Mouse (Mus musculus) myocyte (in vitro differentiated cells): ENCODE measurements around the gene Cldnd1.

Experiments used
- CEBPB ChIP-seq: IDR thresholded peaks from 2 replicates; pipeline ENCODE4 v1.6.1; 2011; ENCODE audit warnings: mild to moderate bottlenecking, moderate library complexity; ENCODE audit not compliant: poor library complexity, insufficient read depth, severe bottlenecking
- E2F4 ChIP-seq: IDR thresholded peaks from one replicate; pipeline ENCODE4 v1.6.1; 2011; ENCODE audit warnings: mild to moderate bottlenecking, control low read depth, moderate library complexity; ENCODE audit not compliant: insufficient read depth
- MAX ChIP-seq: IDR thresholded peaks from one replicate; pipeline ENCODE4 v1.6.1; 2011; ENCODE audit warnings: low read depth, mild to moderate bottlenecking, control low read depth
- MYOG ChIP-seq, 3 experiments: IDR thresholded peaks; one replicate each; pipeline ENCODE4 v1.6.1; 2011; ENCODE audit warnings: control low read depth in 2 of 3, low read depth in 2 of 3, mild to moderate bottlenecking in 2 of 3; ENCODE audit not compliant: insufficient read length in 2 of 3, control insufficient read depth in 1 of 3, insufficient read depth in 1 of 3
- POLR2A ChIP-seq: IDR thresholded peaks from one replicate; pipeline ENCODE4 v1.6.1; 2011; ENCODE audit warnings: low read depth, mild to moderate bottlenecking, control low read depth, moderate library complexity; ENCODE audit not compliant: insufficient read length
- POLR2AphosphoS2 ChIP-seq: IDR thresholded peaks from one replicate; pipeline ENCODE4 v1.6.1; 2011; ENCODE audit warnings: low read depth, control low read depth; ENCODE audit not compliant: insufficient read length
- SRF ChIP-seq: IDR thresholded peaks from one replicate; pipeline ENCODE4 v1.6.1; 2011; ENCODE audit warnings: low read depth; ENCODE audit not compliant: control insufficient read depth, insufficient read length
- TCF12 ChIP-seq: IDR thresholded peaks from one replicate; pipeline ENCODE4 v1.6.1; 2011; ENCODE audit warnings: mild to moderate bottlenecking, control low read depth; ENCODE audit not compliant: poor library complexity, insufficient read depth, severe bottlenecking
- USF1 ChIP-seq: IDR thresholded peaks from one replicate; pipeline ENCODE4 v1.6.1; 2011; ENCODE audit warnings: low read depth, mild to moderate bottlenecking, control low read depth, moderate library complexity

DNA sequence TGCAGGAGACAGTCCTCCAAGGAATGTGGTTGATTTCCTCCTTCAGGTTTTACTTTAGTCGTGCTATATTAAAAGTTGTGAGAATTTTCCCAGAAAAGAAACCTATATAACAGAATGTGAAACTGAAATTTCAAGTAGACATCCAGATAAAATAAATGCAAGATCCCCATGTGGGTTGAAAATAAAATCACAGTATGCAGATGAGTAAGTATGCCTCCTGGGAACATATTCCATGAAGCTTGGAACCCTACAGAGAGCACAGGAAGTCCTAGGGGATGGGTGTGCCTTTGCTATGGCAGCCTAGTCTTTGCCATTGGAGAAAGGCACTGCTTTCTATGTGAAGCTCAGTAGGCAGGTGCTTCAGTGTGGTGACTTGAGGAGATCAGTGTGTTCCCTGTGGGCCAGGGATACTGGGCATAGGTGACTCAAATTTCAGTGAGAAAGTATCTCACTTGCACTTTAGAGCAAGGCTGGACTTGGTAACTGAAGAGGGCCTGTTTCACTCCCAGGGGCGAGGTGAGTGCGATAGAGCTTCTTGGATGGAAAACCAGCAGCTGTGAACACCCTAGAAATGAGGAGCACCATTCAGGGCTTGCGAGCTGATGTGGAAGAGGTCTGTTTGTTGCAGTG, 20.3 kb upstream of the Cldnd1 start:
- TF ChIP-seq POLR2A (no peak), MAX (no peak), CEBPB (no peak), POLR2AphosphoS2 (no peak), E2F4 (no peak), USF1 (no peak), TCF12 (no peak), SRF (no peak), MYOG (IDR thresholded peaks at IDR 0.05; ENCODE audit: control insufficient read depth in 1 of 3, insufficient read depth in 1 of 3, insufficient read length in 2 of 3, low read depth in 2 of 3) (no peak)
